Mouse (Mus musculus) E14TG2a.4 (cell line): Measurements from ENCODE around the gene Pnliprp2.

Experiments
- CTCF ChIP-seq: conservative IDR thresholded peaks from 2 replicates; pipeline ENCODE4 v1.5.1; 2014; ENCODE audit warnings: low read length
- POU5F1 ChIP-seq: IDR thresholded peaks from 2 replicates; pipeline ENCODE4 v1.6.1; 2014; ENCODE audit warnings: low read length, borderline replicate concordance

DNA sequence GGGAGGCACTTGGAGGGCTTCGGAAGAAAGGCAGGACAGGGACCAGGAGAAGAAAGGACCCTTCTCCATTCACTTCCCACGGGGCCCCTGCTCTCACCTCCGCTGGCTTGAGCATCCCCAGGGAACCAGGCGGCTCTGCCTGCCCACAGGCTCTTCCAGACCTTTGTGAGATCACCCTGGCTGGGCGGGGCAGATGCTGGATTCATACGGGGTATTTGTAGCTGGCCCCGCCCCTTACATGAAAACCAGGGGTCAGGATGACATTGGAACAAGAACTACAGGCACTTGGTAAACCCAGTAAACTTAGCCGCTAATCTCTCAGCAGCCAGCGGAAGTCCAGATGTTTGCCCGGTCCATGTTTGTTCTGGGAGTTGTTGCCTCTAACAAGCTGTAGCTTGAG, 34.8 kb downstream of the Pnliprp2 start, which contains the start of gene 1700019N19Rik:
- TF ChIP-seq CTCF (no peak), POU5F1 (no peak)
